Mouse (Mus musculus) midbrain, embryonic 15.5 days (tissue): ENCODE measurements at regions not wholly inside any gene's neighbourhood (a gene's known extent, or its start where the extent isn't known, plus 50 kb on each side); places are given as distances from the start of the nearest gene placed in this dataset.

ENCODE experiments used
- ATAC-seq: fragments of 200-750 bp; cut with Nextera tagmentation; replicated peaks from 2 replicates; pipeline ENCODE4 v1.8.0; 2017; ENCODE audit warnings: moderate TSS enrichment
- H3K27ac ChIP-seq: fragments of 300-500 bp; sonication (generic); 2 replicates; pipeline ENCODE4 v1.5.1; 2015; ENCODE audit warnings: mild to moderate bottlenecking, inconsistent platforms
- H3K27me3 ChIP-seq: fragments of 300-500 bp; sonication (generic); replicated peaks from 2 replicates; pipeline ENCODE4 v1.6.1; 2015; ENCODE audit warnings: inconsistent platforms
- H3K36me3 ChIP-seq: fragments of 300-500 bp; sonication (generic); replicated peaks from 2 replicates; pipeline ENCODE4 v1.6.1; 2015; ENCODE audit warnings: inconsistent platforms
- H3K4me1 ChIP-seq: fragments of 300-500 bp; sonication (generic); 2 replicates; pipeline ENCODE4 v1.6.1; 2015; ENCODE audit warnings: inconsistent platforms
- H3K4me2 ChIP-seq: fragments of 300-500 bp; sonication (generic); 2 replicates; pipeline ENCODE4 v1.6.1; 2015; ENCODE audit warnings: inconsistent platforms, mild to moderate bottlenecking, moderate library complexity
- H3K4me3 ChIP-seq: fragments of 300-500 bp; sonication (generic); 2 replicates; pipeline ENCODE4 v1.5.1; 2015; ENCODE audit warnings: mild to moderate bottlenecking, inconsistent platforms
- H3K9ac ChIP-seq: fragments of 300-500 bp; sonication (generic); 2 replicates; pipeline ENCODE4 v1.6.1; 2015; ENCODE audit warnings: mild to moderate bottlenecking, inconsistent platforms
- H3K9me3 ChIP-seq: fragments of 300-500 bp; sonication (generic); 2 replicates; pipeline ENCODE4 v1.6.1; 2016; ENCODE audit warnings: inconsistent platforms
- WGBS: fragments of 180-500 bp; shearing (Covaris S2); methylation state at CpG from one replicate; pipeline ENCODE4 v1.1.7; 2015; ENCODE audit warnings: mixed read lengths; 5-methylcytosine and 5-hydroxymethylcytosine counted together

GRCm38 (mm10) chr3:38397615-38397956 lies 87.1 kb downstream of the Ankrd50 start:
- peak; percentile 54; the same call in 1 of the 2 replicates for ATAC-seq
- H3K27ac ChIP-seq, result peak overlapping the region; percentile 35
- peak overlapping the region; percentile 22; the same call in 1 of the 2 replicates for H3K4me3 ChIP-seq
- H3K9me3 ChIP-seq, result no peaks in the 10 kb centered on the region
- H3K4me2 ChIP-seq, result peak overlapping the region; percentile 46
- no peak overlapping the region for H3K9ac ChIP-seq
- H3K27me3 ChIP-seq, result no peaks in the 10 kb centered on the region; the same call in 1 of the 2 replicates
- H3K4me1 ChIP-seq, result peaks cover 12% of the 10 kb centered on the region
- H3K36me3 ChIP-seq, result no peaks in the 10 kb centered on the region
- 66% methylated on average over 13 of the region's 13 CpGs for WGBS

- WGBS, result 2% methylated on average over 20 of the region's 20 CpGs
- no peaks in the 10 kb centered on the region for H3K36me3 ChIP-seq
- no peaks in the 10 kb centered on the region for H3K9me3 ChIP-seq
- no peak overlapping the region; the same call in 1 of the 2 replicates for H3K9ac ChIP-seq
- H3K4me1 ChIP-seq, result peaks cover 12% of the 10 kb centered on the region
- peak; percentile 89 for ATAC-seq
- H3K27ac ChIP-seq, result peak overlapping the region; percentile 35
- H3K4me3 ChIP-seq, result peak overlapping the region; percentile 22
- H3K27me3 ChIP-seq, result no peaks in the 10 kb centered on the region; the same call in 1 of the 2 replicates
- H3K4me2 ChIP-seq, result peak overlapping the region; percentile 46
Observed at GRCm38 (mm10) chr3:38396760-38397614, 87.7 kb downstream of the Ankrd50 start.

- no peaks in the 10 kb centered on the region; the same call in 1 of the 2 replicates for H3K27me3 ChIP-seq
- ATAC-seq, result no peak
- H3K9me3 ChIP-seq, result no peaks in the 10 kb centered on the region
- H3K36me3 ChIP-seq, result no peaks in the 10 kb centered on the region
- no peak overlapping the region for H3K4me2 ChIP-seq
- WGBS, result 83% methylated on average over 4 of the region's 4 CpGs
- H3K9ac ChIP-seq, result no peak overlapping the region
- H3K27ac ChIP-seq, result no peak overlapping the region
- peaks cover 12% of the 10 kb centered on the region for H3K4me1 ChIP-seq
- H3K4me3 ChIP-seq, result no peak overlapping the region
Observed at GRCm38 (mm10) chr3:38394308-38394707, 90.3 kb downstream of the Ankrd50 start.

- no peak overlapping the region for H3K9ac ChIP-seq
- H3K27me3 ChIP-seq, result no peaks in the 10 kb centered on the region; the same call in 1 of the 2 replicates
- H3K4me2 ChIP-seq, result no peak overlapping the region
- H3K9me3 ChIP-seq, result 0 out of 2 replicates have a peak, but pooled peaks cover 2% of the 10 kb centered on the region
- H3K4me3 ChIP-seq, result no peak overlapping the region
- WGBS, result 35% methylated on average over 2 of the region's 2 CpGs
- H3K27ac ChIP-seq, result no peak overlapping the region
- ATAC-seq, result no peak
- 0 out of 2 replicates have a peak, but pooled peaks cover 2% of the 10 kb centered on the region for H3K4me1 ChIP-seq
- H3K36me3 ChIP-seq, result no peaks in the 10 kb centered on the region
Observed at GRCm38 (mm10) chr3:38389647-38390046, 95.0 kb downstream of the Ankrd50 start.

- H3K9ac ChIP-seq, result no peak overlapping the region
- H3K4me2 ChIP-seq, result no peak overlapping the region
- H3K9me3 ChIP-seq, result 0 out of 2 replicates have a peak, but pooled peaks cover 2% of the 10 kb centered on the region
- no peak overlapping the region for H3K27ac ChIP-seq
- H3K36me3 ChIP-seq, result no peaks in the 10 kb centered on the region
- 7% methylated on average over 3 of the region's 3 CpGs for WGBS
- H3K27me3 ChIP-seq, result no peaks in the 10 kb centered on the region
- H3K4me3 ChIP-seq, result no peak overlapping the region
- 0 out of 2 replicates have a peak, but pooled peaks cover 2% of the 10 kb centered on the region for H3K4me1 ChIP-seq
- ATAC-seq, result no peak
Observed at GRCm38 (mm10) chr3:38388961-38389360, 95.7 kb downstream of the Ankrd50 start.

GRCm38 (mm10) chr3:38382743-38383142 lies 101.9 kb downstream of the Ankrd50 start:
- Histone ChIP-seq H3K9me3 (0 out of 2 replicates have a peak, but pooled peaks cover 2% of the 10 kb centered on the region), H3K27me3 (no peaks in the 10 kb centered on the region), H3K36me3 (no peaks in the 10 kb centered on the region), H3K4me3 (no peak overlapping the region), H3K4me2 (no peak overlapping the region), H3K9ac (no peak overlapping the region), H3K27ac (no peak overlapping the region), H3K4me1 (no peaks in the 10 kb centered on the region)
- 66% methylated on average over 3 of the region's 3 CpGs for WGBS
- ATAC-seq, result no peak

- no peak overlapping the region for H3K4me3 ChIP-seq
- WGBS, result 78% methylated on average over 5 of the region's 5 CpGs
- ATAC-seq, result no peak
- no peaks in the 10 kb centered on the region for H3K36me3 ChIP-seq
- H3K27me3 ChIP-seq, result no peaks in the 10 kb centered on the region
- H3K9me3 ChIP-seq, result no peaks in the 10 kb centered on the region
- no peaks in the 10 kb centered on the region for H3K4me1 ChIP-seq
- no peak overlapping the region for H3K4me2 ChIP-seq
- no peak overlapping the region for H3K27ac ChIP-seq
- H3K9ac ChIP-seq, result no peak overlapping the region
Observed at GRCm38 (mm10) chr3:38381623-38382022, 103.0 kb downstream of the Ankrd50 start.

GRCm38 (mm10) chr3:38373690-38374089 lies 111.0 kb downstream of the Ankrd50 start:
- WGBS, result 83% methylated on average over 4 of the region's 4 CpGs
- Histone ChIP-seq H3K4me2 (no peak overlapping the region), H3K27me3 (no peaks in the 10 kb centered on the region), H3K4me3 (no peak overlapping the region), H3K36me3 (no peaks in the 10 kb centered on the region), H3K9ac (no peak overlapping the region), H3K27ac (no peak overlapping the region), H3K9me3 (no peaks in the 10 kb centered on the region), H3K4me1 (no peaks in the 10 kb centered on the region)
- ATAC-seq, result no peak

GRCm38 (mm10) chr3:38371702-38372101 lies 112.9 kb downstream of the Ankrd50 start:
- Histone ChIP-seq H3K4me2 (no peak overlapping the region), H3K9me3 (no peaks in the 10 kb centered on the region), H3K4me1 (no peaks in the 10 kb centered on the region), H3K36me3 (no peaks in the 10 kb centered on the region), H3K9ac (no peak overlapping the region), H3K27me3 (no peaks in the 10 kb centered on the region), H3K4me3 (no peak overlapping the region), H3K27ac (no peak overlapping the region)
- WGBS, result 53% methylated on average over 2 of the region's 2 CpGs
- no peak for ATAC-seq

GRCm38 (mm10) chr3:38363888-38364287 lies 120.8 kb downstream of the Ankrd50 start:
- Histone ChIP-seq H3K27me3 (no peaks in the 10 kb centered on the region), H3K4me3 (no peak overlapping the region), H3K4me2 (no peak overlapping the region), H3K9ac (no peak overlapping the region), H3K36me3 (no peaks in the 10 kb centered on the region), H3K4me1 (peaks cover 9% of the 10 kb centered on the region; the same call in 1 of the 2 replicates), H3K27ac (no peak overlapping the region), H3K9me3 (no peaks in the 10 kb centered on the region)
- 96% methylated on average over 4 of the region's 4 CpGs for WGBS
- ATAC-seq, result no peak

GRCm38 (mm10) chr3:38361411-38361810 lies 123.2 kb downstream of the Ankrd50 start:
- Histone ChIP-seq H3K4me3 (no peak overlapping the region), H3K9ac (no peak overlapping the region), H3K4me1 (peaks cover 15% of the 10 kb centered on the region), H3K27ac (no peak overlapping the region), H3K9me3 (no peaks in the 10 kb centered on the region), H3K27me3 (no peaks in the 10 kb centered on the region), H3K36me3 (no peaks in the 10 kb centered on the region), H3K4me2 (no peak overlapping the region)
- ATAC-seq, result no peak
- WGBS, result 85% methylated on average over 4 of the region's 4 CpGs

GRCm38 (mm10) chr3:38360974-38361373 lies 123.7 kb downstream of the Ankrd50 start:
- Histone ChIP-seq H3K9me3 (no peaks in the 10 kb centered on the region), H3K9ac (no peak overlapping the region), H3K27ac (peak overlapping the region; percentile 2; the same call in 1 of the 2 replicates), H3K36me3 (no peaks in the 10 kb centered on the region), H3K27me3 (no peaks in the 10 kb centered on the region), H3K4me1 (peaks cover 15% of the 10 kb centered on the region), H3K4me3 (no peak overlapping the region), H3K4me2 (no peak overlapping the region)
- WGBS, result 63% methylated on average over 5 of the region's 5 CpGs
- no peak for ATAC-seq
